Mouse (Mus musculus): Measurements from ENCODE around the gene Sec16a. TPM values are rescaled to one million over a fixed set of nuclear protein-coding genes. Genes with fewer than 3 reads are reported as not detected.

Sec16a gene
- total RNA-seq, 2 experiments from 2014 or later: 29.8 to 42.3 TPM

- ATAC-seq (replicated peaks; ENCODE audit: poor library complexity, severe bottlenecking): peak; percentile 56
Measured at GRCm38 (mm10) chr2:26475505-26476430, 30.8 kb upstream of the Sec16a start.

- peak; percentile 67 for ATAC-seq (replicated peaks; ENCODE audit: poor library complexity, severe bottlenecking)
Measured at GRCm38 (mm10) chr2:26474789-26475504, 29.9 kb upstream of the Sec16a start.

- peak; percentile 57 for ATAC-seq (replicated peaks; ENCODE audit: poor library complexity, severe bottlenecking)
Measured at GRCm38 (mm10) chr2:26472312-26473090, 27.5 kb upstream of the Sec16a start.

GRCm38 (mm10) chr2:26471652-26472285, 26.8 kb upstream of the Sec16a start:
- ATAC-seq (replicated peaks; ENCODE audit: poor library complexity, severe bottlenecking): no peak

GRCm38 (mm10) chr2:26470967-26471366, 26.0 kb upstream of the Sec16a start:
- no peak for ATAC-seq (replicated peaks; ENCODE audit: poor library complexity, severe bottlenecking)

GRCm38 (mm10) chr2:26468376-26468775, 23.4 kb upstream of the Sec16a start:
- no peak for ATAC-seq (replicated peaks; ENCODE audit: poor library complexity, severe bottlenecking)

- no peak for ATAC-seq (replicated peaks; ENCODE audit: poor library complexity, severe bottlenecking)
Measured at GRCm38 (mm10) chr2:26463412-26463811, 18.4 kb upstream of the Sec16a start.

- no peak for ATAC-seq (replicated peaks; ENCODE audit: poor library complexity, severe bottlenecking)
Measured at GRCm38 (mm10) chr2:26462980-26463379, 18.0 kb upstream of the Sec16a start.

GRCm38 (mm10) chr2:26461667-26462066, 16.7 kb upstream of the Sec16a start:
- no peak for ATAC-seq (replicated peaks; ENCODE audit: poor library complexity, severe bottlenecking)

- no peak for ATAC-seq (replicated peaks; ENCODE audit: poor library complexity, severe bottlenecking)
Measured at GRCm38 (mm10) chr2:26460837-26461236, 15.8 kb upstream of the Sec16a start.

GRCm38 (mm10) chr2:26460097-26460646, 15.2 kb upstream of the Sec16a start:
- no peak for ATAC-seq (replicated peaks; ENCODE audit: poor library complexity, severe bottlenecking)

- ATAC-seq (replicated peaks; ENCODE audit: poor library complexity, severe bottlenecking): peak; percentile 38
Measured at GRCm38 (mm10) chr2:26459478-26459877, 14.5 kb upstream of the Sec16a start.

- no peak for ATAC-seq (replicated peaks; ENCODE audit: poor library complexity, severe bottlenecking)
Measured at GRCm38 (mm10) chr2:26458402-26459124, 13.5 kb upstream of the Sec16a start.

- no peak for ATAC-seq (replicated peaks; ENCODE audit: poor library complexity, severe bottlenecking)
Measured at GRCm38 (mm10) chr2:26449121-26450060, 4.4 kb upstream of the Sec16a start.

GRCm38 (mm10) chr2:26447451-26447850, 2.4 kb upstream of the Sec16a start:
- no peak for ATAC-seq (replicated peaks; ENCODE audit: poor library complexity, severe bottlenecking)

GRCm38 (mm10) chr2:26446671-26447070, 1.7 kb upstream of the Sec16a start:
- ATAC-seq (replicated peaks; ENCODE audit: poor library complexity, severe bottlenecking): no peak

GRCm38 (mm10) chr2:26445666-26446445, 840 bp upstream of the Sec16a start:
- ATAC-seq (replicated peaks; ENCODE audit: poor library complexity, severe bottlenecking): peak; percentile 64
